Mouse (Mus musculus) megakaryocyte, embryonic 14.5 days (primary cell): Measurements from ENCODE around the gene Lrrc46.

Source experiments
- FLI1 ChIP-seq: IDR thresholded peaks from 2 replicates; pipeline ENCODE4 v1.6.1; 2012; ENCODE audit warnings: low read length, inconsistent platforms, mixed read lengths
- GATA1 ChIP-seq: IDR thresholded peaks from 3 replicates; pipeline ENCODE4 v1.6.1; 2012; ENCODE audit warnings: mixed read lengths, low read length, inconsistent platforms, borderline replicate concordance

DNA sequence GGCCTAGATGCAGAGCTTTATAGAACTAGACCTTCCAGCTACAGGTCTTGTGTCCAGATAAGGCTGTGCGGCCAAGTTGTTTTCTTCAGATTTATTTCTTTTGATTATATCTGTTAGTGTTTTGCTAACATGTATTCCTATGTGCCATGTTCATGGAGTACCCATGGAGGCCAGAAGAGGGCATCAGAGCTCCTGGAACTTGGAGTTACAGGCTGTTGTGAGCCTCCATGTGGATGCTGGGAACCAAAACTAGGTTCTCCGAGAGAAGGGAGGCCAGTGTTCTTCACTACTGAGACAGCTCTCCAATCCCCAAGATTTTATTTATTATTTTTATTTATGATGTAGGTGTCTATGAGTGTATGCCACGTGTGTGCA is 22.7 kb upstream of the Lrrc46 start:
- no peak for TF ChIP-seq FLI1
- TF ChIP-seq GATA1 = no peak
